Mouse (Mus musculus) layer of hippocampus, adult 18-20 months (tissue): ENCODE results near the gene Kpna6. TPM values are rescaled to one million over a fixed set of nuclear protein-coding genes. Genes with fewer than 3 reads are reported as not detected.

Experiments used
- DNase-seq, 2 experiments: peaks; one replicate each; pipeline ENCODE4 v3.0.0; 2022; ENCODE audit warnings: low spot score in 2 of 2
- microRNA-seq, 2 experiments: library from miRNA; unstranded; fragments of <30 nt; microRNA quantifications; one replicate each; pipeline ENCODE4 v1.2.0; 2021
- total RNA-seq, 2 experiments: library from RNA; stranded (reverse); gene quantifications; 2 replicates each; pipeline ENCODE4 v1.2.3; 2021

The Kpna6 gene
- total RNA-seq, 2 experiments from 2014 or later = 87.8 to 89.6 TPM

DNA sequence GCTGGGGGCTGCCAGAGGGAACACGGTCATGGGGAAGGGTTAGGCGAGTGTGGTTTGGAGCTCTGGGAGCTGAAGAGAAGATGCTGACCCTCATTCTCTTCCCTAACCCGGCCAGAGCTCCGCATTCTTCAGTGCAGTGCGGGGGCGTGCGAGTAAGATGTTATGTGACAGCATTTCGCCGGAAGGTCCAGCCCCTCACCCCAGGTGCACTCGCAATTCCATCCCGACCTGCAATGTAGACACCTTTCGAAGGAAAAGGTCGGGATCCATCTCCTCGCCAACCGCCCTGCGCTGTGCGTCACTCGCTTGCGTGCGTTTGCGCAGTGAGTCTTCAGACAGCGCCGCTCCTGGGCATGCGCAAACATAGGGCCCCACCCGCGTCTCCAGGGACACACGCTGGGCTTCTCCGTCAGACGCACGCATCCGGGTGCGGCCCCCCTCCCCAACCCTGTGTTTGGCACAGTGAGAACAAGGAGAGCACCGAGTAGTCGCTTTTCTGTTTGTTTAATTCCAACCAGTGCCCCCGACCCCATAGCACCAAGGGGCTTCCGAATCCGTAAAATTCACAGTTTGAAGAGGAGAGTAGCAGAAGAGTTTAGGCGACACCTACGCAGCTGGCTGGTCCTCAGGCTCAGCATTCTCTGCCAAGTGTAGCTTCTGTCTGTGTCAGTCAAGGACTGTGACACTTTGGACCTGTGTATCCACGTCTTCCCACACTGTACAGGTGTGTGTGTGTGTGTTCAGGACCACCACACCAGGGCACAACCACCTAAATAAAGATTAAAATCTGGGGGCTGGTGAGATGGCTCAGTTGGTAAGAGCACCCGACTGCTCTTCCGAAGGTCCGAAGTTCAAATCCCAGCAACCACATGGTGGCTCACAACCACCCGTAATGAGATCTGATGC lies 53.5 kb downstream of the Kpna6 start, which contains the start of gene Iqcc:
Gene Iqcc, minus strand, starts transcription at position 314 of the 906 bp plus-strand sequence.
- peak; percentile 95 to 98 for DNase-seq

DNA sequence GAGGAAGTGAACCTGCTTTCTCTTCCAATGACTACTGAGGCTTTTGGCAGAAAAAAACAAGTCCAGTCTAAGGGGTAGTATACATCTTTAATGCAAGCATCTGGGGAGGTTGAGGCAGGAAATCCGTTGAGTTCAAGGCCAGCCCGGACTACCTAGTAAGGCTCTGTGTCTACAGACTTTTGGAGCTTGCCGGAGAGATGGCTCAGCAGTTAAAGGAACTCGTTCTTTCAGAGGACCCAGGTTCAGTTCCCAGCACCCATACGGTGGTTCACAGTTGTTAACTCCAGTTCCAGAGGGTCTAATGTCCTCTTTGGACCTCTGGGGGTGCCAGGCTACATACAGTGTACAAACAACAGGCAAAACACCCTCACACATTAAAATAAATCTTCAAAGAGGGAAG lies 54.5 kb downstream of the Kpna6 start:
- DNase-seq = no peak

DNA sequence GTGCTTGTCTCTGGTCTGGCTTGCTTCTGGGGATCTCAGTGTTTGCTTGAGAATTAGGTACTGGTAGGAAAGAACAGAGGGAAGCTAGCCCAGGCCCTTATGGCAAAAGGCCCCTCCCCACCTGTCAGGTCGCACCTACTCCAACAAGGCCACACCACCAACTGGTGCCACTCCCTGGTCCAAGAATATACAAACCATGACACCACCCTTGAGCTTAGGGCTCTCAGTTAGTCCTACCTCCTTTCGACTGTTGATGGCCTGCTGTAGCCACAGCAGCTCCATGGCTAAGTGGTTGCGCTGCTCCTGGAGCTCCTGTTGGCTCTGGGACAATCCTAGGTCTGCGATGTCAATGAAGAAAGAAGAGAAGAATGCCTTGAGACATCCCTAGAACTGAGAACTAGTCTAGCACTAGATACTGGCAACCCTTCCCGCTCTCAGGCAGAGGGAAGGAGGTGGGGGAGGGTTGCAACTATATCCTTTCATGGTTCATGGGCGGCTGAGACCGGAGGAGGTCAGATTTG lies 55.4 kb downstream of the Kpna6 start:
- DNase-seq = no peak

DNA sequence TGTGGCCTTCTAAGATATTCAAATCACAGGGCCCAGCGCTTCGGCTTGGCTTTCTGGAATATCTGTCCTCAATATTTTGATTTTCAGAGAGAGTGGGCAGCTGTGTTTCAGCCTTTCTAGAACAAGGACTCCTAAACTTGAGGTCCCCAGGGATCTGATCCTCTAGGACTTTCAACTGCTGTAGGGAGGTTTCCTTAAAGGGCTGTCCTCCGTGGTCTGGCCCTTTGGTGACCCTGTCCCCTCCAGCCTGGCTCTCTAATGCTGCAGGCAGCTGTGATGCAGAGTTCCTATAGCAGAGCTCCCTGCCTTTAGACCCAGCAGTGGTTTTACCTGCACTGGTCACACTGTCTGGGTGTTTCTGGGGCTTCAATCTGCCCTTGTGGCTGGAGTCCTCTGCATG lies 55.9 kb downstream of the Kpna6 start:
- no peak for DNase-seq

DNA sequence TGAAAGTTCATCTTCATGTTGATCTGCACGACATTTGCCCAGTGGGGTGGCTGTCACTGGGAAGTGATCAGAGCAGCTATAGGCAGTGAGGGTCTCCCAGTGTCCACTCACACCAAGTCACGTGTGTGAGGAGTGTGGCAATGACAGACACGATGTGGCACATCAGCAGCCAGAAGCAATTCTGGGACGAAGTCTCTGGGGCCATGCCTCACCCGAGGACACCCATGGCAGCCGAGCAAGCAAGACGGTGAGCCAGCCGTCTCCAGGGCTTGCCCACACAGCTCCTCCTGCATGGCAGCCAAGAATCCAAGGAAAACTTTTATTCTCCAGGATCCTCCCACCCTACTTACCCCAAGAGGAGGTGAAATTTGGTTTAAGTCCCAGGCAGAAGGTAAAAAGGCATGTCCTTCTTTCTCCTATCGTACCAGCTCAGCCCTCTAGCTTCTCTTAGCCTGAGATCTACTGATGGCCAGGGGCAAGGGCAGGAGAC lies 56.7 kb downstream of the Kpna6 start:
- no peak for DNase-seq

DNA sequence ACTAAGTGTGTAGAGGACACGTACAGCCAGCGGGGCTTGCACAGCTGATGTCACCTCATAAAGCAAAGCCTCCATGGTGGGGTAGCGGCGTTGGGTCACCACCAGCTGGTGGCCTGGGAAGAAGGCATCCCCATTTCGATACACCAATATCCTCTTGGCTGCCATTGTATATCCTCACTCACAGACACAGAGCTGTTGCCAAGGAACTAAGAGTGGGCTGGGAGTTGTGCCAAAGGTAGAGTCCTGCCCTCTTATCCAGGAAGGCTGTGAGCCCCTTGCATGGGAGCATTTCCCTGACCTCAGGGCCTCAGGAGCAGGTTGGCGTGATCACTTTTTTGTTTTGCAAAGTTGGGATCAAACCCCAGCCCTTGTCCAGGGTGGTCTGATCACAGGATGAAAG lies 58.5 kb downstream of the Kpna6 start, which contains the start of gene Dcdc2b:
Gene Dcdc2b, minus strand, starts transcription at position 165 of the 400 bp plus-strand sequence.
- no peak for DNase-seq

DNA sequence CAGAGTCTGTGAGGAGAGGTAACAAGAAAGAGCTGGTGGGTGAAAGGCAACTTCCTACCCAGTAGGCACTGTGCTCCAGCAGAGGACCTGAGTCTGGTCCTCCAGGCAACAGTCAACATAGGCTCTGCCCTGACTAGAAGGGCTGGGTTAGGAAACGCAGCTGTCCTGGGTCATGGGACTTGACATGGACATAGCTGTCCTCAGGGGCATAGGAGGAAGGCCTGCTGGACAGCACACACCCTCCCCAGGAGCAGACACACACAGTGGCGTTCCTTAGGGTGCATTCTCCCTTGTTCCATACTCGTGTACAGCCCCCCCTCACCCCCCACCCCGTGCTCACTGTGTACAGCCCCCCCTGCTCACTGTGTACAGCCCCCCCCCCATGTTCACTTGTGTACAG lies 62.1 kb downstream of the Kpna6 start:
- no peak for DNase-seq

DNA sequence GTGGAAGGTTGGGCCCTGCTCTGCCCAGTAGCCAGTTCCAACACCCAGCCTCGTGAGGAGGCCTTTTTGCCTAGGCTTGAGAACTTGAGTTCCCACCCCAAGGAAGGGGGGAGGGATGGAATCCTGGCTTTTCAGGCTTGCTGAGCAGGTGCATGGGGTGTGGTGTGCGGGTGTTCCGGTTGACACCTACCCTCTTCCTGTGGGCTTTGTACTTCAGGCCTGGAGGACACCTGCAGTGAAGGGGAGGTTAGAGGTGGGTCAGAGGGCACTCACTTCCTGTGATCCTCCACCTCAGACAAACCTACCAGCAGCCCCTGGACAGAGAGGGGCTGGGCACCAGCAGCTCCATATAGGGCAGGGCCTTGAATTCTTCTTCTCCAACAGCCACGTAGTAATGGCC lies 62.5 kb downstream of the Kpna6 start:
- no peak for DNase-seq

DNA sequence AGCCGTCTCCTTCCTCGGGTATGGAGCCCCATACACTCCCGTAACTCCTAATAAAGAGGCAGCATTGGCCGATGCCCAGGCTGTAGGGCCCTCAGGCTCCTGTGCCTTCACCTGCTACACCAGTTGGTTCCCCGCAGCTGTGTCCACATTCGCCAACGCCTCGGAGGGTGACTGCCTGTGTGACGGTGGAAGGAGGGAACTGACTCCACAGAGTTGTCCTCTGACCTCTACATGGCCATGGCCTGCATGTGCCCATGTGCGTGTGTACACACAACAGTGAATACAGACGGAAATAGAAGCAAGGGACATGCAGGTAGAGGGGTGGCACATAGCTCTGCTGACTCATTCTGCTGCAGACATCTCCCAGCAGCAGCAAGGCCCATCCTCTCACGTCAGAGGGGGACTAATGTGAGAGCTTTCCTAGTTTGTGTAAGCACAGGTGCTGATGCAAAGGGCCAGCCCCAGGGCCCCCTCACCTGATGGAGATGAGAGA lies 63.4 kb downstream of the Kpna6 start:
- DNase-seq = no peak

DNA sequence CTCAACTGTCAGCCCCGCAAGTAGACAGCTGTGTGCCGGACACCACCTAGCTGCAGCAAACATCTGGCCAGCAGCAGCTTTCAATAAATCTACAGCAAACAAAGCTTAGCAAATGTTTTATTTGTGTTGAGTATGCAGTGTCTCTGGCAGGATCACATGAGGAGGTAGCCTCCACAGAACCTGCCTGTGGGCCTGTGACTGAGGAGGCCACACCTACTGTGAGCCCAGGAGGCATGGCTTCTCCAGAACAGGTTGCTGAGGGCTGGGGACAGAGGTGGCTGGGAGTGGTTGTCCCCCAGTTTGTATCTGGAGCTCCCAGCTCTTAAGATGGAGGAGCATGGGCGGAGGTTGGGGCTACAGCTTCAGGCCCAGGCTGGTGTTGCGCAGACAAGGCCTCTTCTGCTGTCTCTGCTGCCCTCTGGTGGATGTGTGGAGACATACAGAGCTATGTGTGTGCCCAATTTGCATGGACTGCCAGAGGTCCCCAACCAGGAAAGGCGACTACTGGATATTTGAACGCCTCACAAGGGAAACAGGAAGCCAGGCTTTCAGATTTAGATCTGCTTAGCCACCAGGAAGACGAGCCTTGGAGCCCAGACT lies 64.0 kb downstream of the Kpna6 start:
- DNase-seq = peak; percentile 70 to 85

DNA sequence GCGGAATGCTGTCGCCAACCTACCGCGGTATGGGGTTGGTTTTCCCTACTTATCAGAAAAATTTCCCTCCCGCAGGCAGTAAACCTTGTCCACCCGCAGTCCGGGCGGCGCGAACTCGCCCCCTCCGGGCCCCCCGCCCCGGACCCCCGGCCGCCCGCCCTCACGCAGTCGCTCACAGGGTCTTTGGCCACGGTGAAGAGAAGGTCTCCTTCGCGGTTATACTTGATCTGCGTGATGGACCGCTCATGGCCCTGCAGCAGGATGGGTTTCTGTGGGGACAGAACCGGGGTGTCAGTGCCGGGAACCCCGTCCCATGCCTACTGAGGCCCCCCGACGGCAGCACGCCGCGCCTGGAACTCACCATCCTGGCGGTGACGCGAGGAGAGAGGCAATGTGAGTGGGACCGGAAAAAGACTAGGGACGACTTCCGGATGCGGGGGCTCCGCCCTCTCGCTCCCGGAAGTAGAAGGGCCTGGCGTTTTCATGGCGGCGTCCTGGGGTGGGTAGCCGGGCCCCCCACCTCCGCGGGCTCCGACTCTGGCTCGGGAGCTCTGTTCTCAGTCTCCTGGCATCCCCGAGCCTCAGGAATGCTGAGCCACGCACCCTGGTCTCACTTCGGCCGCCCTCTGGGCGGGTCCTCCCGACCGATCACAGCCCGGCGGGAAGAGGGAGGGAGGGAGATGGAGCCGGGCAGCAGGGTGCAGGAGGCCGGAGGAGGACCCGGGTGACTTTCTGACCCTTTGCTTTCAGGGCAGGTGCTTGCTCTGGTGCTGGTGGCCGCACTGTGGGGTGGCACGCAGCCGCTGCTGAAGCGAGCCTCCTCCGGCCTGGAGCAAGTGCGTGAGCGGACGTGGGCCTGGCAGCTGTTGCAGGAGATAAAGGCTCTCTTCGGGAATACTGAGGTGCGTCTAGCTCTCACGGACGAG lies 72.1 kb downstream of the Kpna6 start, which contains the start of the genes Eif3i and Tmem234:
Gene Eif3i, minus strand, starts transcription at position 416 of the 926 bp plus-strand sequence.
Gene Tmem234, plus strand, starts transcription at position 436 of the 926 bp plus-strand sequence.
- peak; percentile 80 to 88 for DNase-seq

Small RNA genes lying within 50 kb of the gene (microRNA-seq; reads per million reads assigned to microRNA genes)
- 2.7 to 4.7 reads per million in 2 experiments for gene Mir7016

Other genes starting within 250 kb of the Kpna6 start
- gene Zbtb8b, start 231.9 kb downstream of the Kpna6 start, total RNA-seq = 1 to 10 TPM; 5.3 to 6.0 TPM
- 10 to 100 TPM; 63.0 to 63.5 TPM for gene Bsdc1, start 211.2 kb downstream of the Kpna6 start, total RNA-seq
- gene Tssk3, start 181.7 kb downstream of the Kpna6 start, total RNA-seq = not detected
- gene Fam229a, start 181.6 kb downstream of the Kpna6 start, total RNA-seq = not detected
- gene Marcksl1, start 159.2 kb downstream of the Kpna6 start, total RNA-seq = 10 to 100 TPM; 72.5 to 76.6 TPM
- gene Hdac1, start 130.1 kb downstream of the Kpna6 start, total RNA-seq = 10 to 100 TPM; 36.9 to 43.0 TPM
- gene Lck, start 99.1 kb downstream of the Kpna6 start, total RNA-seq = 1 to 10 TPM; 3.4 to 3.9 TPM
- under 1 TPM; 0.51 to 0.74 TPM for gene Fam167b, start 94.2 kb downstream of the Kpna6 start, total RNA-seq
- gene Eif3i, start 72.1 kb downstream of the Kpna6 start, total RNA-seq = 100 to 1,000 TPM; 127 to 131 TPM
- 10 to 100 TPM; 73.7 to 79.8 TPM for gene Tmem234, start 72.1 kb downstream of the Kpna6 start, total RNA-seq
- 1 to 10 TPM; 5.6 to 6.2 TPM for gene Dcdc2b, start 58.5 kb downstream of the Kpna6 start, total RNA-seq
- 10 to 100 TPM; 36.2 to 37.4 TPM for gene Iqcc, start 53.7 kb downstream of the Kpna6 start, total RNA-seq
- gene Ccdc28b, start 48.8 kb downstream of the Kpna6 start, total RNA-seq = 10 to 100 TPM; 55.7 to 59.1 TPM
- 10 to 100 TPM; 49.9 to 51.3 TPM for gene Txlna, start 31.7 kb downstream of the Kpna6 start, total RNA-seq
- gene Tmem39b, start 24.1 kb upstream of the Kpna6 start, total RNA-seq = 10 to 100 TPM; 12.8 to 15.5 TPM
- gene Khdrbs1, start 69.5 kb upstream of the Kpna6 start, total RNA-seq = 10 to 100 TPM; 82.7 to 88.7 TPM
- gene Ptp4a2, start 138.5 kb upstream of the Kpna6 start, total RNA-seq = 100 to 1,000 TPM; 142 to 143 TPM